In genomic region chr9:119086451-119086850, GRCm38 (mm10) we compare ENCODE assay signal across 22 mouse cellular contexts. TPM values are rescaled to one million over a fixed set of nuclear protein-coding genes. Genes with fewer than 3 reads are reported as not detected.
DNase-seq lines count a peak whose midpoint lies in the region; ATAC-seq lines count a peak whose summit lies in the region.
"Had no signal": no experiment of that assay in that cellular context is flagged by ENCODE, and none has a peak within 500 bp of the region (broad histone marks: within the 10 kb centered on the region; RNA-seq: fewer than 3 reads in every experiment).

No protein-coding gene starts in this region.

- H3K4me3 ChIP-seq in heart, embryonic 16.5 days (ENCODE audit: low read length) = no peak overlapping the region
- no peak overlapping the region for H3K4me3 ChIP-seq in midbrain, embryonic 10.5 days
- no peak overlapping the region for H3K4me3 ChIP-seq in midbrain, embryonic 13.5 days (replicated peaks)
- H3K4me3 ChIP-seq: forebrain, embryonic 10.5 days; hindbrain, embryonic 15.5 days; liver, embryonic 13.5 days; lung, embryonic 15.5 days; midbrain, embryonic 12.5 days; myocyte had no signal

- intact Hi-C loops in heart, postnatal 36 days (cut with DNase I) = no loop called here

- H3K9ac ChIP-seq in heart, embryonic 16.5 days (ENCODE audit: low read length) = no peak overlapping the region
- H3K9ac ChIP-seq in midbrain, embryonic 13.5 days (replicated peaks) = no peak overlapping the region
- H3K9ac ChIP-seq: hindbrain, embryonic 15.5 days; liver, embryonic 13.5 days; lung, embryonic 15.5 days; midbrain, embryonic 12.5 days had no signal

- H3K4me1 ChIP-seq in heart, embryonic 16.5 days (ENCODE audit: control insufficient read depth, insufficient read depth, low read length) = peaks cover 25% of the 10 kb centered on the region
- H3K4me1 ChIP-seq in midbrain, embryonic 10.5 days = peaks cover 67% of the 10 kb centered on the region
- peaks cover 51% of the 10 kb centered on the region for H3K4me1 ChIP-seq in midbrain, embryonic 13.5 days (replicated peaks)

- ATAC-seq in heart, embryonic 16.5 days (replicated peaks; ENCODE audit: extremely low read depth, insufficient read depth, low FRiP score) = peak; percentile 14; the same call in 1 of the 2 replicates
- ATAC-seq in midbrain, embryonic 13.5 days = no peak
- no peak for ATAC-seq in erythroid progenitor cell, adult 5-6 weeks (replicated peaks; ENCODE audit: low FRiP score, poor library complexity, severe bottlenecking)
- ATAC-seq: CD4-positive, CD25-positive, alpha-beta regulatory T cell, adult 4 months had no signal

- peak; percentile 62 to 79 for DNase-seq in cerebellum, postnatal 10 days
- no peak for DNase-seq in cerebellum, adult 11 months
- DNase-seq in heart, postnatal 36 days = no peak
- no peak for DNase-seq in midbrain, embryonic 10.5 days (ENCODE audit: low spot score)
- peak; percentile 46 for DNase-seq in retina, postnatal 7 days (ENCODE audit: low read depth, low spot score)
- DNase-seq: cerebellum, adult 9-11 months; gastrocnemius, postnatal 25 days; kidney, adult 2 months; kidney, postnatal 25 days; liver, embryonic 13.5 days; spleen, adult 18-20 months; thymus, postnatal 25 days had no signal

- no peaks in the 10 kb centered on the region for H3K27me3 ChIP-seq in heart, embryonic 16.5 days (ENCODE audit: control insufficient read depth, insufficient read depth, low read length)
- peaks cover 47% of the 10 kb centered on the region for H3K27me3 ChIP-seq in midbrain, embryonic 10.5 days (ENCODE audit: low read depth, poor library complexity, severe bottlenecking)
- H3K27me3 ChIP-seq in midbrain, embryonic 13.5 days = peaks cover 36% of the 10 kb centered on the region

- H3K4me2 ChIP-seq in heart, embryonic 16.5 days (ENCODE audit: low read depth, low read length) = no peak overlapping the region
- H3K4me2 ChIP-seq in midbrain, embryonic 13.5 days (replicated peaks) = no peak overlapping the region
- H3K4me2 ChIP-seq: hindbrain, embryonic 15.5 days; liver, embryonic 13.5 days; lung, embryonic 15.5 days; midbrain, embryonic 12.5 days had no signal

- no peaks in the 10 kb centered on the region for H3K9me3 ChIP-seq in heart, embryonic 16.5 days (replicated peaks; ENCODE audit: control insufficient read depth, low read length)
- no peaks in the 10 kb centered on the region for H3K9me3 ChIP-seq in midbrain, embryonic 10.5 days (replicated peaks)
- H3K9me3 ChIP-seq in midbrain, embryonic 13.5 days = no peaks in the 10 kb centered on the region
- H3K9me3 ChIP-seq: forebrain, embryonic 10.5 days; hindbrain, embryonic 15.5 days; liver, embryonic 13.5 days; lung, embryonic 15.5 days; midbrain, embryonic 12.5 days had no signal

- WGBS in heart, embryonic 16.5 days = 31% methylated on average over 1 of the region's 1 CpGs
- 40% methylated on average over 1 of the region's 1 CpGs for WGBS in midbrain, embryonic 10.5 days
- WGBS in midbrain, embryonic 13.5 days = 29% methylated on average over 1 of the region's 1 CpGs

- H3K36me3 ChIP-seq in heart, embryonic 16.5 days (ENCODE audit: control insufficient read depth, insufficient read depth) = no peaks in the 10 kb centered on the region
- H3K36me3 ChIP-seq in midbrain, embryonic 10.5 days = no peaks in the 10 kb centered on the region
- peaks cover 3% of the 10 kb centered on the region; the same call in 1 of the 2 replicates for H3K36me3 ChIP-seq in midbrain, embryonic 13.5 days
- H3K36me3 ChIP-seq: hindbrain, embryonic 15.5 days; liver, embryonic 13.5 days; lung, embryonic 15.5 days had no signal

- H3K27ac ChIP-seq in heart, embryonic 16.5 days (ENCODE audit: low read length) = no peak overlapping the region
- peak overlapping the region; percentile 33; the same call in 1 of the 2 replicates for H3K27ac ChIP-seq in midbrain, embryonic 10.5 days (replicated peaks)
- no peak overlapping the region for H3K27ac ChIP-seq in midbrain, embryonic 13.5 days
- H3K27ac ChIP-seq: hindbrain, embryonic 15.5 days; liver, embryonic 13.5 days; lung, embryonic 15.5 days; macrophage; midbrain, embryonic 12.5 days had no signal

RNA-seq across cellular contexts. Expression of gene Plcd1, which starts 6.9 kb away (rescaled TPM):
- polyA plus RNA-seq in heart, embryonic 16.5 days (2015; fragmentation: Nextera tagmentation; extraction: Ambion mirVana) = 23.0 and 23.8 TPM in 2 replicates
- total RNA-seq in heart, postnatal 36 days (2021) = 10 to 100 TPM; 18.2 to 20.3 TPM
- 21.8 and 29.2 TPM in 2 replicates for polyA plus RNA-seq in midbrain, embryonic 10.5 days (2016; fragmentation: Nextera tagmentation; extraction: Ambion mirVana)
- polyA plus RNA-seq in midbrain, embryonic 13.5 days (2015; fragmentation: Nextera tagmentation; extraction: Ambion mirVana) = 20.0 and 21.0 TPM in 2 replicates
- total RNA-seq in erythroid progenitor cell, adult 5-6 weeks (2015; ENCODE audit: low replicate concordance) = not detected in 2 replicates
- not detected in 2 replicates for total RNA-seq in erythroid progenitor cell, adult 5-6 weeks (2017; ENCODE audit: low replicate concordance)

RNA-seq across cellular contexts. Expression of gene Dlec1, which starts 15.8 kb away (rescaled TPM):
- 0.67 and 0.84 TPM in 2 replicates for polyA plus RNA-seq in heart, embryonic 16.5 days (2015; fragmentation: Nextera tagmentation; extraction: Ambion mirVana)
- under 1 TPM; 0.14 to 0.31 TPM for total RNA-seq in heart, postnatal 36 days (2021)
- 0.58 and 0.82 TPM in 2 replicates for polyA plus RNA-seq in midbrain, embryonic 10.5 days (2016; fragmentation: Nextera tagmentation; extraction: Ambion mirVana)
- polyA plus RNA-seq in midbrain, embryonic 13.5 days (2015; fragmentation: Nextera tagmentation; extraction: Ambion mirVana) = 0.75 and 0.81 TPM in 2 replicates
- total RNA-seq in erythroid progenitor cell, adult 5-6 weeks (2015; ENCODE audit: low replicate concordance) = 0.36 TPM in 1 of 2 replicates, not detected in the other
- not detected in 2 replicates for total RNA-seq in erythroid progenitor cell, adult 5-6 weeks (2017; ENCODE audit: low replicate concordance)
- polyA plus RNA-seq: CD4-positive, CD25-positive, alpha-beta regulatory T cell, adult 4 months; liver, embryonic 13.5 days had no signal

RNA-seq across cellular contexts. Expression of gene Vill, which starts 33.9 kb away (rescaled TPM):
- polyA plus RNA-seq in heart, embryonic 16.5 days (2015; fragmentation: Nextera tagmentation; extraction: Ambion mirVana) = 9.0 and 11.4 TPM in 2 replicates
- under 1 TPM; 0.41 to 0.69 TPM for total RNA-seq in heart, postnatal 36 days (2021)
- polyA plus RNA-seq in midbrain, embryonic 10.5 days (2016; fragmentation: Nextera tagmentation; extraction: Ambion mirVana) = 10.5 and 11.3 TPM in 2 replicates
- 4.2 and 4.4 TPM in 2 replicates for polyA plus RNA-seq in midbrain, embryonic 13.5 days (2015; fragmentation: Nextera tagmentation; extraction: Ambion mirVana)
- 1.8 TPM in 1 of 2 replicates, not detected in the other for total RNA-seq in erythroid progenitor cell, adult 5-6 weeks (2015; ENCODE audit: low replicate concordance)
- 1.9 TPM in 1 of 2 replicates, not detected in the other for total RNA-seq in erythroid progenitor cell, adult 5-6 weeks (2017; ENCODE audit: low replicate concordance)

Comparison
In these comparisons a context has a peak if more than half of its experiments do, and no peak if none do; other contexts are left out.
1. DNase-seq: peak in cerebellum, postnatal 10 days (2 of 2) and retina, postnatal 7 days (single experiment); none in cerebellum, adult 11 months (single experiment), heart, postnatal 36 days (0 of 2) and midbrain, embryonic 10.5 days (single experiment).